Mouse (Mus musculus) brain, embryonic 14.5 days (tissue): ENCODE results near the gene Adamts1.
A peak's percentile ranks its signal among the peaks of the same experiment; 100 is the strongest.

Experiments used
- CTCF ChIP-seq: fragments of 200-500 bp; IDR thresholded peaks from 2 replicates; pipeline ENCODE4 v1.5.1; 2012; ENCODE audit warnings: inconsistent platforms, mild to moderate bottlenecking, moderate library complexity, borderline replicate concordance; ENCODE audit not compliant: insufficient read depth, insufficient read length; ENCODE audit errors: extremely low read depth
- POLR2A ChIP-seq: fragments of 200-500 bp; IDR thresholded peaks from 2 replicates; pipeline ENCODE4 v1.6.1; 2012; ENCODE audit warnings: mild to moderate bottlenecking, inconsistent platforms, borderline replicate concordance; ENCODE audit not compliant: poor library complexity, insufficient read depth, insufficient read length, severe bottlenecking; ENCODE audit errors: extremely low read depth

GRCm38 (mm10) chr16:85802954-85803353, at the start of gene Adamts1:
- TF ChIP-seq CTCF (no peak), POLR2A (peak; percentile 62; the same call in 1 of the 2 replicates)
